10 mouse cellular contexts compared by ENCODE assay signal in genomic region chr1:172188891-172189290, GRCm38 (mm10). TPM values are rescaled to one million over a fixed set of nuclear protein-coding genes. Genes with fewer than 3 reads are reported as not detected.
DNase-seq lines count a peak whose midpoint lies in the region; ATAC-seq and TF ChIP-seq lines count a peak whose summit lies in the region.
"Had no signal": no experiment of that assay in that cellular context is flagged by ENCODE, and none has a peak within 500 bp of the region (broad histone marks: within the 10 kb centered on the region; RNA-seq: fewer than 3 reads in every experiment).

No protein-coding gene starts in this region.

- TF ChIP-seq POLR2A in MEL (IDR thresholded peaks at IDR 0.05; ENCODE audit: control insufficient read depth in 1 of 2, insufficient read depth in 1 of 2, low read depth in 1 of 2, low read length in 2 of 2, poor library complexity in 1 of 2), result no peak

- H3K9me3 ChIP-seq in intestine, embryonic 15.5 days, result no peaks in the 10 kb centered on the region
- no peaks in the 10 kb centered on the region for H3K9me3 ChIP-seq in intestine, embryonic 16.5 days (ENCODE audit: control insufficient read depth, low read length)
- no peaks in the 10 kb centered on the region for H3K9me3 ChIP-seq in MEL (replicated peaks; ENCODE audit: insufficient read depth, low read length)
- H3K9me3 ChIP-seq: embryonic facial prominence, embryonic 12.5 days; liver, embryonic 13.5 days had no signal

- no peak overlapping the region for H3K9ac ChIP-seq in intestine, embryonic 15.5 days
- no peak overlapping the region for H3K9ac ChIP-seq in intestine, embryonic 16.5 days (ENCODE audit: low read depth, low read length)
- no peak overlapping the region for H3K9ac ChIP-seq in MEL (ENCODE audit: control insufficient read depth, low read depth, low read length, poor library complexity, severe bottlenecking)
- H3K9ac ChIP-seq: embryonic facial prominence, embryonic 12.5 days; liver, embryonic 13.5 days had no signal

- no peak for TF ChIP-seq EP300 in MEL (IDR thresholded peaks at IDR 0.05; ENCODE audit: low read depth in 1 of 2, low read length in 2 of 2)

- ATAC-seq in intestine, embryonic 15.5 days, result peak; percentile 45; the same call in 1 of the 2 replicates
- ATAC-seq in intestine, embryonic 16.5 days, result no peak

- no peaks in the 10 kb centered on the region for H3K4me1 ChIP-seq in intestine, embryonic 15.5 days (replicated peaks)
- H3K4me1 ChIP-seq in intestine, embryonic 16.5 days (ENCODE audit: control insufficient read depth, insufficient read depth, low read length), result no peaks in the 10 kb centered on the region
- peaks cover 0 to 3% of the 10 kb centered on the region in 2 experiments; a peak in 1 of 4 replicates for H3K4me1 ChIP-seq in MEL (ENCODE audit: control insufficient read depth in 1 of 2, insufficient read depth in 2 of 2, low read length in 2 of 2)
- H3K4me1 ChIP-seq: embryonic facial prominence, embryonic 12.5 days; liver, embryonic 13.5 days had no signal

- 65% methylated on average over 4 of the region's 4 CpGs for WGBS in intestine, embryonic 15.5 days
- 63% methylated on average over 4 of the region's 4 CpGs for WGBS in intestine, embryonic 16.5 days

- DNase-seq in B cell, adult 2 months, result peak; percentile 20 to 26
- DNase-seq in MEL (ENCODE audit: low read depth, low spot score) (peak; percentile 47), liver (peak; percentile 10)
- DNase-seq in adrenal gland, postnatal 14 days, result no peak
- DNase-seq in layer of hippocampus, adult 8-10 months (ENCODE audit: low spot score in 2 of 2), result no peak
- DNase-seq in urinary bladder, postnatal 36 days (ENCODE audit: low spot score in 2 of 2), result no peak
- DNase-seq: liver, embryonic 13.5 days had no signal

- no peak overlapping the region for H3K27ac ChIP-seq in intestine, embryonic 15.5 days
- H3K27ac ChIP-seq in intestine, embryonic 16.5 days (ENCODE audit: low read length), result no peak overlapping the region
- H3K27ac ChIP-seq in MEL (ENCODE audit: control insufficient read depth, low read depth, low read length), result no peak overlapping the region
- H3K27ac ChIP-seq: embryonic facial prominence, embryonic 12.5 days; liver, embryonic 13.5 days had no signal

- no peaks in the 10 kb centered on the region for H3K27me3 ChIP-seq in intestine, embryonic 15.5 days (replicated peaks)
- H3K27me3 ChIP-seq in intestine, embryonic 16.5 days (replicated peaks; ENCODE audit: control insufficient read depth, insufficient read depth, low read length), result no peaks in the 10 kb centered on the region
- H3K27me3 ChIP-seq in MEL (ENCODE audit: control insufficient read depth in 1 of 2, insufficient read depth in 2 of 2, low read length in 2 of 2), result no peaks in the 10 kb centered on the region
- H3K27me3 ChIP-seq: embryonic facial prominence, embryonic 12.5 days; liver, embryonic 13.5 days had no signal

- H3K79me2 ChIP-seq in MEL (ENCODE audit: control insufficient read depth, insufficient read depth, low read length, poor library complexity), result no peaks in the 10 kb centered on the region

- no peak; the same call in 1 of the 2 replicates for TF ChIP-seq RAD21 in MEL (IDR thresholded peaks at IDR 0.05; ENCODE audit: low read depth, low read length)

- TF ChIP-seq CTCF in MEL (IDR thresholded peaks at IDR 0.05 in 2 of 3, conservative IDR thresholded peaks at IDR 0.05 in 1 of 3; ENCODE audit: control insufficient read depth in 1 of 3, insufficient read depth in 1 of 3, low read depth in 2 of 3, low read length in 3 of 3, poor library complexity in 1 of 3, severe bottlenecking in 1 of 3), result peak; percentile 36 to 62 (median 44); a peak in 5 of 6 replicates

- no peak overlapping the region for H3K4me2 ChIP-seq in intestine, embryonic 15.5 days (replicated peaks)
- no peak overlapping the region for H3K4me2 ChIP-seq in intestine, embryonic 16.5 days (ENCODE audit: low read depth, low read length)
- H3K4me2 ChIP-seq: embryonic facial prominence, embryonic 12.5 days; liver, embryonic 13.5 days had no signal

- H3K4me3 ChIP-seq in intestine, embryonic 15.5 days (replicated peaks), result no peak overlapping the region
- H3K4me3 ChIP-seq in intestine, embryonic 16.5 days (ENCODE audit: low read length), result no peak overlapping the region
- H3K4me3 ChIP-seq in MEL (ENCODE audit: control insufficient read depth in 1 of 2, insufficient read depth in 1 of 2, low read depth in 2 of 2, low read length in 2 of 2), result no peak overlapping the region
- H3K4me3 ChIP-seq: embryonic facial prominence, embryonic 12.5 days; liver, embryonic 13.5 days had no signal

- peaks cover 42% of the 10 kb centered on the region for H3K36me3 ChIP-seq in intestine, embryonic 15.5 days
- H3K36me3 ChIP-seq in intestine, embryonic 16.5 days (ENCODE audit: control insufficient read depth, insufficient read depth, low read length), result peaks cover 12% of the 10 kb centered on the region
- H3K36me3 ChIP-seq in MEL (ENCODE audit: control insufficient read depth in 1 of 2, insufficient read depth in 2 of 2, low read length in 2 of 2), result peaks cover 5 to 28% of the 10 kb centered on the region in 2 experiments

TF ChIP-seq in MEL, 35 proteins besides CTCF, POLR2A, EP300 and RAD21:
- peak; percentile 17; the same call in 1 of the 2 replicates for TF ChIP-seq SMC3 (IDR thresholded peaks at IDR 0.05; ENCODE audit: low read depth, low read length)
- no peak for TF ChIP-seq ZMIZ1 (IDR thresholded peaks at IDR 0.05; ENCODE audit: low read depth, low read length)

RNA-seq across cellular contexts. Expression of gene Pea15a, which starts 17.7 kb away (rescaled TPM):
- polyA plus RNA-seq in intestine, embryonic 15.5 days (2015; fragmentation: Nextera tagmentation; extraction: Ambion mirVana), result 86.4 and 89.0 TPM in 2 replicates
- 80.2 and 81.3 TPM in 2 replicates for polyA plus RNA-seq in intestine, embryonic 16.5 days (2015; fragmentation: Nextera tagmentation; extraction: Ambion mirVana)
- 2.4 and 3.0 TPM in 2 replicates for total RNA-seq in MEL (2012; rRNA removed)
- polyA plus RNA-seq in MEL (2012; ENCODE audit: insufficient read depth in 1 of 2, insufficient read length in 2 of 2, low read depth in 1 of 2, low replicate concordance in 2 of 2, missing spikeins in 1 of 2), result 1 to 10 TPM in 1 of 2 experiments, not detected in 1; 7.5 TPM
- total RNA-seq in adrenal gland, postnatal 14 days (2021), result 61.5 and 63.2 TPM in 2 replicates
- 100 to 1,000 TPM; 445 to 463 (median 462) TPM for total RNA-seq in layer of hippocampus, adult 8-10 months (2022)

RNA-seq across cellular contexts. Expression of gene Casq1, which starts 30.8 kb away (rescaled TPM):
- polyA plus RNA-seq in intestine, embryonic 15.5 days (2015; fragmentation: Nextera tagmentation; extraction: Ambion mirVana), result 18.4 and 20.2 TPM in 2 replicates
- 24.1 and 24.6 TPM in 2 replicates for polyA plus RNA-seq in intestine, embryonic 16.5 days (2015; fragmentation: Nextera tagmentation; extraction: Ambion mirVana)
- total RNA-seq in MEL (2012; rRNA removed), result not detected in 2 replicates
- polyA plus RNA-seq in MEL (2012; ENCODE audit: insufficient read depth in 1 of 2, insufficient read length in 2 of 2, low read depth in 1 of 2, low replicate concordance in 2 of 2, missing spikeins in 1 of 2), result under 1 TPM in 1 of 2 experiments, not detected in 1; 0.21 TPM
- total RNA-seq in adrenal gland, postnatal 14 days (2021), result 0.48 and 1.8 TPM in 2 replicates
- total RNA-seq in layer of hippocampus, adult 8-10 months (2022), result under 1 TPM in 3 of 4 experiments, not detected in 1; 0.67 to 0.91 (median 0.78) TPM

RNA-seq across cellular contexts. Expression of gene Dcaf8, which starts 41.0 kb away (rescaled TPM):
- 98.2 and 101 TPM in 2 replicates for polyA plus RNA-seq in intestine, embryonic 15.5 days (2015; fragmentation: Nextera tagmentation; extraction: Ambion mirVana)
- polyA plus RNA-seq in intestine, embryonic 16.5 days (2015; fragmentation: Nextera tagmentation; extraction: Ambion mirVana), result 93.2 and 102 TPM in 2 replicates
- 31.7 and 32.1 TPM in 2 replicates for total RNA-seq in MEL (2012; rRNA removed)
- polyA plus RNA-seq in MEL (2012; ENCODE audit: insufficient read depth in 1 of 2, insufficient read length in 2 of 2, low read depth in 1 of 2, low replicate concordance in 2 of 2, missing spikeins in 1 of 2), result 10 to 100 TPM; 45.8 to 49.0 TPM
- 118 and 125 TPM in 2 replicates for total RNA-seq in adrenal gland, postnatal 14 days (2021)
- 100 to 1,000 TPM; 111 to 123 (median 119) TPM for total RNA-seq in layer of hippocampus, adult 8-10 months (2022)

Comparison
In these comparisons a context has a peak if more than half of its experiments do, and no peak if none do; other contexts are left out.
1. DNase-seq: peak in B cell, adult 2 months (2 of 2), MEL (single experiment) and liver (single experiment); none in adrenal gland, postnatal 14 days (single experiment), layer of hippocampus, adult 8-10 months (0 of 2) and urinary bladder, postnatal 36 days (0 of 2).
2. RNA of gene Pea15a, which starts 17.7 kb away (total RNA-seq): 445 to 463 TPM in layer of hippocampus, adult 8-10 months and 61.5 to 63.2 TPM in adrenal gland, postnatal 14 days; 2.4 to 3.0 TPM in MEL; every median in the first group is over 10 times any median in the second.